Mouse (Mus musculus): Measurements from ENCODE around the gene Abcb8.

GRCm38 (mm10) chr5:24352251-24352859 is 41.1 kb upstream of the Abcb8 start:
- TF ChIP-seq ZC3H11A (IDR thresholded peaks at IDR 0.05; ENCODE audit: borderline replicate concordance, low read depth, low read length) (no peak), HCFC1 (IDR thresholded peaks at IDR 0.05; ENCODE audit: borderline replicate concordance, insufficient read depth, low read length) (no peak), ZNF384 (IDR thresholded peaks at IDR 0.05; ENCODE audit: low read depth, low read length) (no peak)

All from ES-E14 (cell line).